Mouse (Mus musculus): ENCODE measurements around the gene Gad2. TPM values are rescaled to one million over a fixed set of nuclear protein-coding genes. Genes with fewer than 3 reads are reported as not detected.
A peak's percentile ranks its signal among the peaks of the same experiment; 100 is the strongest.
"Not testable (repeated sequence)": the region's sequence is repeated elsewhere in the genome, so short reads cannot be mapped to it uniquely, and the experiment has no call there.

Gene Gad2
- total RNA-seq (2021): under 1 TPM in 1 of 2 experiments, not detected in 1; 0.06 TPM
- long read RNA-seq, experiment 1: 0 reads
- long read RNA-seq, experiment 2: 0 reads

GRCm38 (mm10) chr2:22621828-22622731, at the start of gene Gad2:
Gad2 (plus strand) TSS chr2:22622205.
- peak; percentile 55 for DNase-seq

GRCm38 (mm10) chr2:22587469-22588169, 34.4 kb upstream of the Gad2 start:
- not testable (repeated sequence) for DNase-seq

GRCm38 (mm10) chr2:22588170-22588541, 33.8 kb upstream of the Gad2 start:
- DNase-seq: not testable (repeated sequence)

- DNase-seq: not testable (repeated sequence)
Measured at GRCm38 (mm10) chr2:22588673-22589381, 33.2 kb upstream of the Gad2 start.

GRCm38 (mm10) chr2:22589382-22590205, 32.4 kb upstream of the Gad2 start:
- not testable (repeated sequence) for DNase-seq

GRCm38 (mm10) chr2:22590206-22590490, 31.9 kb upstream of the Gad2 start:
- DNase-seq: no peak

GRCm38 (mm10) chr2:22617951-22618350, 4.1 kb upstream of the Gad2 start:
- DNase-seq: no peak

- DNase-seq: no peak
Measured at GRCm38 (mm10) chr2:22619416-22619815, 2.6 kb upstream of the Gad2 start.

GRCm38 (mm10) chr2:22620030-22620429, 2.0 kb upstream of the Gad2 start:
- no peak for DNase-seq

- no peak for DNase-seq
Measured at GRCm38 (mm10) chr2:22620534-22620933, 1.5 kb upstream of the Gad2 start.

GRCm38 (mm10) chr2:22620978-22621827, 802 bp upstream of the Gad2 start:
- DNase-seq: no peak

GRCm38 (mm10) chr2:22623111-22624070, 1.4 kb downstream of the Gad2 start:
- no peak for DNase-seq

GRCm38 (mm10) chr2:22624188-22624975, 2.4 kb downstream of the Gad2 start:
- no peak for DNase-seq

- no peak for DNase-seq
Measured at GRCm38 (mm10) chr2:22625096-22625960, 3.3 kb downstream of the Gad2 start.

GRCm38 (mm10) chr2:22627147-22627666, 5.2 kb downstream of the Gad2 start:
- no peak for DNase-seq

- DNase-seq: no peak
Measured at GRCm38 (mm10) chr2:22627819-22628432, 5.9 kb downstream of the Gad2 start.

- peak; percentile 45 for DNase-seq
Measured at GRCm38 (mm10) chr2:22634766-22635165, 12.8 kb downstream of the Gad2 start.

Measured in adrenal gland, postnatal 10 days (tissue).